Mouse (Mus musculus) heart, embryonic 14.5 days (tissue): ENCODE measurements around the gene Kif16b. TPM values are rescaled to one million over a fixed set of nuclear protein-coding genes. Genes with fewer than 3 reads are reported as not detected.

Experiments
- ATAC-seq: fragments of 200-750 bp; cut with Nextera tagmentation; 2 replicates; pipeline ENCODE4 v1.8.0; 2017; ENCODE audit warnings: low read depth, moderate TSS enrichment; ENCODE audit not compliant: insufficient number of reproducible peaks, insufficient read depth, low FRiP score
- H3K27ac ChIP-seq, 2 experiments: fragments of 200-500 bp in 1 of 2; fragments of 300-500 bp in 1 of 2; sonication (generic) in 1 of 2; replicated peaks in 1 of 2; 2 replicates each; pipeline ENCODE4 v1.5.1; 2012 to 2014; ENCODE audit warnings: low read depth in 2 of 2, low read length in 2 of 2, control low read depth in 1 of 2, mild to moderate bottlenecking in 1 of 2, mixed read lengths in 1 of 2; ENCODE audit not compliant: control insufficient read depth in 1 of 2, insufficient read depth in 1 of 2
- H3K27me3 ChIP-seq: fragments of 300-500 bp; sonication (generic); 2 replicates; pipeline ENCODE4 v1.6.1; 2014; ENCODE audit warnings: mild to moderate bottlenecking, low read length, control low read depth; ENCODE audit not compliant: control insufficient read depth, insufficient read depth
- H3K36me3 ChIP-seq: fragments of 300-500 bp; sonication (generic); 2 replicates; pipeline ENCODE4 v1.6.1; 2014; ENCODE audit warnings: mild to moderate bottlenecking, control low read depth, low read length, mixed read lengths; ENCODE audit not compliant: control insufficient read depth, insufficient read depth
- H3K4me1 ChIP-seq, 2 experiments: fragments of 200-500 bp in 1 of 2; fragments of 300-500 bp in 1 of 2; sonication (generic) in 1 of 2; 2 replicates each; pipeline ENCODE4 v1.6.1; 2012 to 2014; ENCODE audit warnings: low read length in 2 of 2, control low read depth in 1 of 2, mixed read lengths in 1 of 2; ENCODE audit not compliant: control insufficient read depth in 2 of 2, insufficient read depth in 2 of 2
- H3K4me2 ChIP-seq: fragments of 300-500 bp; sonication (generic); 2 replicates; pipeline ENCODE4 v1.6.1; 2014; ENCODE audit warnings: mild to moderate bottlenecking, low read length
- H3K4me3 ChIP-seq, 2 experiments: fragments of 200-500 bp in 1 of 2; fragments of 300-500 bp in 1 of 2; sonication (generic) in 1 of 2; 2 replicates each; pipeline ENCODE4 v1.5.1; 2012 to 2014; ENCODE audit warnings: low read length in 2 of 2, mild to moderate bottlenecking in 2 of 2, control low read depth in 1 of 2, low read depth in 1 of 2, moderate library complexity in 1 of 2; ENCODE audit not compliant: control insufficient read depth in 1 of 2, insufficient read depth in 1 of 2
- H3K9ac ChIP-seq: fragments of 300-500 bp; sonication (generic); 2 replicates; pipeline ENCODE4 v1.6.1; 2014; ENCODE audit warnings: mild to moderate bottlenecking, low read length
- H3K9me3 ChIP-seq: fragments of 300-500 bp; sonication (generic); 2 replicates; pipeline ENCODE4 v1.6.1; 2016; ENCODE audit warnings: low read length, control low read depth; ENCODE audit not compliant: control insufficient read depth
- WGBS: fragments of 180-500 bp; shearing (Covaris S2); extraction: QIAGEN DNeasy Blood & Tissue Kit; methylation state at CpG from one replicate; pipeline ENCODE4 v1.1.7; 2014; 5-methylcytosine and 5-hydroxymethylcytosine counted together
- polyA plus RNA-seq: library from polyadenylated mRNA; unstranded; fragments of >200 nt; fragmentation: Nextera tagmentation; extraction: Ambion mirVana; gene quantifications from 2 replicates; pipeline ENCODE4 v1.2.1, GENCODE M21; 2014

The Kif16b gene
- polyA plus RNA-seq, 1 experiment from 2014 or later: 10.4 TPM

GRCm38 (mm10) chr2:142621152-142621551, 280.2 kb downstream of the Kif16b start:
- H3K4me3 ChIP-seq: no peak overlapping the region
- no peaks in the 10 kb centered on the region for H3K9me3 ChIP-seq
- 87% methylated on average over 4 of the region's 4 CpGs for WGBS
- no peaks in the 10 kb centered on the region for H3K4me1 ChIP-seq
- no peaks in the 10 kb centered on the region for H3K27me3 ChIP-seq
- H3K9ac ChIP-seq: no peak overlapping the region
- no peak overlapping the region for H3K4me2 ChIP-seq
- no peak overlapping the region for H3K27ac ChIP-seq
- no peak for ATAC-seq
- peaks cover 9% of the 10 kb centered on the region; the same call in 1 of the 2 replicates for H3K36me3 ChIP-seq

GRCm38 (mm10) chr2:142619926-142620325, 281.4 kb downstream of the Kif16b start:
- no peak for ATAC-seq
- Histone ChIP-seq H3K27ac (no peak overlapping the region), H3K9me3 (no peaks in the 10 kb centered on the region), H3K4me2 (no peak overlapping the region), H3K4me3 (no peak overlapping the region), H3K27me3 (no peaks in the 10 kb centered on the region), H3K36me3 (peaks cover 9% of the 10 kb centered on the region; the same call in 1 of the 2 replicates), H3K9ac (no peak overlapping the region), H3K4me1 (no peaks in the 10 kb centered on the region)

GRCm38 (mm10) chr2:142614535-142614934, 286.8 kb downstream of the Kif16b start:
- WGBS: 68% methylated on average over 5 of the region's 5 CpGs

GRCm38 (mm10) chr2:142612359-142612953, 288.9 kb downstream of the Kif16b start:
- Histone ChIP-seq H3K27me3 (no peaks in the 10 kb centered on the region), H3K9me3 (no peaks in the 10 kb centered on the region), H3K36me3 (no peaks in the 10 kb centered on the region), H3K4me2 (no peak overlapping the region), H3K27ac (no peak overlapping the region), H3K4me3 (no peak overlapping the region), H3K9ac (no peak overlapping the region), H3K4me1 (no peaks in the 10 kb centered on the region)
- ATAC-seq: no peak
- 77% methylated on average over 5 of the region's 5 CpGs for WGBS

More at GRCm38 (mm10) chr2:142614535-142614934, 286.8 kb downstream of the Kif16b start:
- Histone ChIP-seq H3K27ac (no peak overlapping the region), H3K4me3 (no peak overlapping the region), H3K9ac (no peak overlapping the region), H3K27me3 (no peaks in the 10 kb centered on the region), H3K9me3 (no peaks in the 10 kb centered on the region), H3K4me1 (no peaks in the 10 kb centered on the region), H3K4me2 (no peak overlapping the region), H3K36me3 (peaks cover 6% of the 10 kb centered on the region; the same call in 1 of the 2 replicates)
- no peak for ATAC-seq

- 83% methylated on average over 6 of the region's 6 CpGs for WGBS
- no peak overlapping the region for H3K27ac ChIP-seq
- no peak overlapping the region for H3K4me3 ChIP-seq
- H3K4me2 ChIP-seq: no peak overlapping the region
- H3K4me1 ChIP-seq: no peaks in the 10 kb centered on the region
- no peak for ATAC-seq
- no peaks in the 10 kb centered on the region for H3K9me3 ChIP-seq
- no peaks in the 10 kb centered on the region for H3K36me3 ChIP-seq
- H3K9ac ChIP-seq: no peak overlapping the region
- H3K27me3 ChIP-seq: no peaks in the 10 kb centered on the region
These were observed 290.2 kb downstream of the Kif16b start for GRCm38 (mm10) chr2:142611113-142611512.

GRCm38 (mm10) chr2:142610206-142610605, 291.1 kb downstream of the Kif16b start:
- H3K36me3 ChIP-seq: no peaks in the 10 kb centered on the region
- no peak for ATAC-seq
- H3K9ac ChIP-seq: no peak overlapping the region
- no peak overlapping the region for H3K27ac ChIP-seq
- WGBS: 77% methylated on average over 5 of the region's 5 CpGs
- H3K4me2 ChIP-seq: no peak overlapping the region
- no peak overlapping the region for H3K4me3 ChIP-seq
- H3K27me3 ChIP-seq: no peaks in the 10 kb centered on the region
- H3K4me1 ChIP-seq: no peaks in the 10 kb centered on the region
- H3K9me3 ChIP-seq: no peaks in the 10 kb centered on the region

GRCm38 (mm10) chr2:142608778-142609177, 292.6 kb downstream of the Kif16b start:
- Histone ChIP-seq H3K27ac (no peak overlapping the region), H3K9ac (no peak overlapping the region), H3K4me1 (no peaks in the 10 kb centered on the region), H3K36me3 (no peaks in the 10 kb centered on the region), H3K4me2 (no peak overlapping the region), H3K9me3 (no peaks in the 10 kb centered on the region), H3K27me3 (no peaks in the 10 kb centered on the region), H3K4me3 (no peak overlapping the region)
- WGBS: 94% methylated on average over 17 of the region's 17 CpGs
- no peak for ATAC-seq

GRCm38 (mm10) chr2:142604762-142605161, 296.6 kb downstream of the Kif16b start:
- Histone ChIP-seq H3K27ac (no peak overlapping the region), H3K9ac (no peak overlapping the region), H3K4me2 (no peak overlapping the region), H3K9me3 (no peaks in the 10 kb centered on the region), H3K36me3 (no peaks in the 10 kb centered on the region), H3K27me3 (no peaks in the 10 kb centered on the region), H3K4me3 (no peak overlapping the region), H3K4me1 (no peaks in the 10 kb centered on the region)
- WGBS: 67% methylated on average over 4 of the region's 4 CpGs
- no peak for ATAC-seq
